Mouse (Mus musculus) heart, embryonic 10.5 days (tissue): ENCODE measurements at regions not wholly inside any gene's neighbourhood (a gene's known extent, or its start where the extent isn't known, plus 50 kb on each side); places are given as distances from the start of the nearest gene placed in this dataset.

Experiments used
- DNase-seq: peaks from one replicate; pipeline ENCODE4 v3.0.0-alpha.2; 2017; ENCODE audit warnings: low spot score
- H3K27ac ChIP-seq: fragments of 300-500 bp; sonication (generic); 2 replicates; pipeline ENCODE4 v1.5.1; 2016; ENCODE audit warnings: mild to moderate bottlenecking
- H3K27me3 ChIP-seq: fragments of 300-500 bp; sonication (generic); 2 replicates; pipeline ENCODE4 v1.6.1; 2016; ENCODE audit warnings: mild to moderate bottlenecking; ENCODE audit not compliant: poor library complexity, insufficient read depth, severe bottlenecking
- H3K36me3 ChIP-seq: fragments of 300-500 bp; sonication (generic); 2 replicates; pipeline ENCODE4 v1.6.1; 2016; ENCODE audit warnings: mild to moderate bottlenecking, moderate library complexity
- H3K4me1 ChIP-seq: fragments of 300-500 bp; sonication (generic); 2 replicates; pipeline ENCODE4 v1.6.1; 2016; ENCODE audit warnings: mild to moderate bottlenecking
- H3K4me3 ChIP-seq: fragments of 300-500 bp; sonication (generic); 2 replicates; pipeline ENCODE4 v1.5.1; 2016; ENCODE audit warnings: mild to moderate bottlenecking, moderate library complexity
- H3K9me3 ChIP-seq: fragments of 300-500 bp; sonication (generic); 2 replicates; pipeline ENCODE4 v1.6.1; 2016; ENCODE audit warnings: mild to moderate bottlenecking, moderate library complexity
- WGBS: fragments of 180-500 bp; shearing (Covaris S2); methylation state at CpG from one replicate; pipeline ENCODE4 v1.1.7; 2016; 5-methylcytosine and 5-hydroxymethylcytosine counted together

- Histone ChIP-seq H3K9me3 (0 out of 2 replicates have a peak, but pooled peaks cover 2% of the 10 kb centered on the region), H3K27me3 (no peaks in the 10 kb centered on the region), H3K36me3 (no peaks in the 10 kb centered on the region), H3K27ac (no peak overlapping the region), H3K4me1 (no peaks in the 10 kb centered on the region), H3K4me3 (no peak overlapping the region)
- WGBS: 39% methylated on average over 1 of the region's 1 CpGs
- DNase-seq: no peak
These were observed 168.0 kb downstream of the Ibtk start for GRCm38 (mm10) chr9:85581028-85581595.

GRCm38 (mm10) chr9:85577812-85578211, 171.3 kb downstream of the Ibtk start:
- Histone ChIP-seq H3K4me1 (no peaks in the 10 kb centered on the region), H3K36me3 (no peaks in the 10 kb centered on the region), H3K9me3 (no peaks in the 10 kb centered on the region), H3K4me3 (no peak overlapping the region), H3K27ac (no peak overlapping the region), H3K27me3 (no peaks in the 10 kb centered on the region)
- DNase-seq: no peak
- WGBS: 89% methylated on average over 7 of the region's 7 CpGs

GRCm38 (mm10) chr9:85577338-85577737, 171.8 kb downstream of the Ibtk start:
- no peaks in the 10 kb centered on the region for H3K9me3 ChIP-seq
- no peaks in the 10 kb centered on the region for H3K36me3 ChIP-seq
- no peak for DNase-seq
- no peak overlapping the region for H3K4me3 ChIP-seq
- no peak overlapping the region for H3K27ac ChIP-seq
- 85% methylated on average over 1 of the region's 1 CpGs for WGBS
- no peaks in the 10 kb centered on the region for H3K27me3 ChIP-seq
- H3K4me1 ChIP-seq: no peaks in the 10 kb centered on the region

GRCm38 (mm10) chr9:85568877-85569276, 180.3 kb downstream of the Ibtk start:
- Histone ChIP-seq H3K9me3 (no peaks in the 10 kb centered on the region), H3K27me3 (no peaks in the 10 kb centered on the region), H3K36me3 (no peaks in the 10 kb centered on the region), H3K4me1 (no peaks in the 10 kb centered on the region), H3K27ac (no peak overlapping the region), H3K4me3 (no peak overlapping the region)
- DNase-seq: no peak
- WGBS: 76% methylated on average over 8 of the region's 8 CpGs

- DNase-seq: no peak
- Histone ChIP-seq H3K4me3 (no peak overlapping the region), H3K27me3 (no peaks in the 10 kb centered on the region), H3K36me3 (no peaks in the 10 kb centered on the region), H3K4me1 (peaks cover 4% of the 10 kb centered on the region), H3K9me3 (no peaks in the 10 kb centered on the region), H3K27ac (no peak overlapping the region)
- WGBS: 29% methylated on average over 1 of the region's 1 CpGs
These were observed 197.3 kb downstream of the Ibtk start for GRCm38 (mm10) chr9:85551871-85552270.

- WGBS: 31% methylated on average over 3 of the region's 3 CpGs
- no peak for DNase-seq
- Histone ChIP-seq H3K9me3 (no peaks in the 10 kb centered on the region), H3K4me1 (peaks cover 4% of the 10 kb centered on the region), H3K36me3 (no peaks in the 10 kb centered on the region), H3K27ac (no peak overlapping the region), H3K4me3 (no peak overlapping the region), H3K27me3 (no peaks in the 10 kb centered on the region)
These were observed 198.7 kb downstream of the Ibtk start for GRCm38 (mm10) chr9:85550455-85550854.

GRCm38 (mm10) chr9:85546226-85546625, 202.9 kb downstream of the Ibtk start:
- no peaks in the 10 kb centered on the region for H3K27me3 ChIP-seq
- DNase-seq: no peak
- WGBS: 87% methylated on average over 2 of the region's 2 CpGs

GRCm38 (mm10) chr9:85545566-85545965, 203.6 kb downstream of the Ibtk start:
- Histone ChIP-seq H3K4me3 (no peak overlapping the region), H3K27me3 (no peaks in the 10 kb centered on the region), H3K27ac (no peak overlapping the region), H3K4me1 (peaks cover 4% of the 10 kb centered on the region), H3K9me3 (no peaks in the 10 kb centered on the region), H3K36me3 (no peaks in the 10 kb centered on the region)
- WGBS: 85% methylated on average over 1 of the region's 1 CpGs
- no peak for DNase-seq

More at GRCm38 (mm10) chr9:85546226-85546625, 202.9 kb downstream of the Ibtk start:
- H3K36me3 ChIP-seq: no peaks in the 10 kb centered on the region
- peaks cover 4% of the 10 kb centered on the region for H3K4me1 ChIP-seq
- no peak overlapping the region for H3K4me3 ChIP-seq
- no peaks in the 10 kb centered on the region for H3K9me3 ChIP-seq
- no peak overlapping the region for H3K27ac ChIP-seq

GRCm38 (mm10) chr9:85538557-85538956, 210.6 kb downstream of the Ibtk start:
- no peaks in the 10 kb centered on the region for H3K4me1 ChIP-seq
- H3K9me3 ChIP-seq: no peaks in the 10 kb centered on the region
- no peak overlapping the region for H3K27ac ChIP-seq
- WGBS: 44% methylated on average over 3 of the region's 3 CpGs
- H3K4me3 ChIP-seq: no peak overlapping the region
- no peaks in the 10 kb centered on the region for H3K27me3 ChIP-seq
- H3K36me3 ChIP-seq: no peaks in the 10 kb centered on the region
- no peak for DNase-seq

GRCm38 (mm10) chr9:85528421-85528820, 201.3 kb upstream of the Tent5a start:
- Histone ChIP-seq H3K9me3 (no peaks in the 10 kb centered on the region), H3K4me3 (no peak overlapping the region), H3K27ac (no peak overlapping the region), H3K36me3 (no peaks in the 10 kb centered on the region), H3K27me3 (no peaks in the 10 kb centered on the region), H3K4me1 (no peaks in the 10 kb centered on the region)
- no peak for DNase-seq
- 87% methylated on average over 3 of the region's 3 CpGs for WGBS

GRCm38 (mm10) chr9:85524733-85525132, 197.6 kb upstream of the Tent5a start:
- Histone ChIP-seq H3K9me3 (no peaks in the 10 kb centered on the region), H3K27ac (no peak overlapping the region), H3K4me1 (no peaks in the 10 kb centered on the region), H3K4me3 (no peak overlapping the region), H3K36me3 (no peaks in the 10 kb centered on the region), H3K27me3 (no peaks in the 10 kb centered on the region)
- no peak for DNase-seq

GRCm38 (mm10) chr9:85521342-85521741, 194.2 kb upstream of the Tent5a start:
- Histone ChIP-seq H3K4me1 (no peaks in the 10 kb centered on the region), H3K36me3 (no peaks in the 10 kb centered on the region), H3K4me3 (no peak overlapping the region), H3K9me3 (no peaks in the 10 kb centered on the region), H3K27me3 (no peaks in the 10 kb centered on the region), H3K27ac (no peak overlapping the region)
- DNase-seq: no peak
- WGBS: 64% methylated on average over 2 of the region's 2 CpGs

GRCm38 (mm10) chr9:85520941-85521340, 193.8 kb upstream of the Tent5a start:
- Histone ChIP-seq H3K27me3 (no peaks in the 10 kb centered on the region), H3K9me3 (no peaks in the 10 kb centered on the region), H3K4me3 (no peak overlapping the region), H3K4me1 (no peaks in the 10 kb centered on the region), H3K27ac (no peak overlapping the region), H3K36me3 (no peaks in the 10 kb centered on the region)
- no peak for DNase-seq
- 86% methylated on average over 6 of the region's 6 CpGs for WGBS

- 83% methylated on average over 4 of the region's 4 CpGs for WGBS
- Histone ChIP-seq H3K36me3 (no peaks in the 10 kb centered on the region), H3K4me1 (no peaks in the 10 kb centered on the region), H3K9me3 (no peaks in the 10 kb centered on the region), H3K27me3 (no peaks in the 10 kb centered on the region), H3K27ac (no peak overlapping the region), H3K4me3 (no peak overlapping the region)
- no peak for DNase-seq
These were observed 171.9 kb upstream of the Tent5a start for GRCm38 (mm10) chr9:85499006-85499405.
